Mouse (Mus musculus) small intestine, adult 2 months (tissue): ENCODE measurements around the gene Gata1.

Experiments
- CTCF ChIP-seq: fragments of 200-500 bp; IDR thresholded peaks from 2 replicates; pipeline ENCODE4 v1.5.1; 2012; ENCODE audit warnings: low read depth, mild to moderate bottlenecking, control low read depth, inconsistent platforms, low read length, moderate library complexity, mixed read lengths; ENCODE audit not compliant: insufficient replicate concordance, insufficient read length; ENCODE audit errors: extremely low read depth
- POLR2A ChIP-seq: fragments of 200-500 bp; IDR thresholded peaks from 2 replicates; pipeline ENCODE4 v1.6.1; 2012; ENCODE audit warnings: low read depth, mild to moderate bottlenecking, control low read depth, inconsistent platforms, low read length, moderate library complexity

DNA sequence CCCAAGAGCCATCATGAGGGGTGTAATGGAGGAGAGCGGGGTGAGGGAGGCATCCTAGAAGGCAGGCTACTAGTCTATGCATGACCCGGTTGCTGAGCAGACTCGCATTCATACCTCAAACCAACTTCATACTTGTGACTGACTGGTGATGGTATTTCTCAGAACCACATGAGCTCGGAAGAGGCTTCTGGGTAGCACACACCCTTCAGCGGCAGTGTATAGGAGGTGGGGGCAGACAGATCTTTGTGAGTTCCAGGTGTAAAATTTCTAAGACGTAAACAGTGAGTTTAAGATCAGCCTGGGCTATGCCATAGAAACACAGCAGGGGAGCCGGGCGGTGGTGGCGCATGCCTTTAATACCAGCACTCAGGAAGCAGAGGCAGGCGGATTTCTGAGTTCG is at the start of gene Gata1:
- TF ChIP-seq POLR2A (no peak), CTCF (no peak)
